Mouse (Mus musculus): ENCODE data around the gene Card11.

The Card11 gene

GRCm38 (mm10) chr5:141000349-141000748 is at the start of gene Card11:
Gene Card11, minus strand, starts transcription at chr5:141000582.
- in situ Hi-C loops (cut with MboI; ENCODE audit: low sequenced_read_pairs) = no loop called here

GRCm38 (mm10) chr5:141047651-141048218 is 47.4 kb upstream of the Card11 start:
- in situ Hi-C loops (cut with MboI; ENCODE audit: low sequenced_read_pairs) = no loop called here

- in situ Hi-C loops (cut with MboI; ENCODE audit: low sequenced_read_pairs) = no loop called here
Measured at GRCm38 (mm10) chr5:141044976-141045375, 44.6 kb upstream of the Card11 start.

GRCm38 (mm10) chr5:141043654-141044447 is 43.5 kb upstream of the Card11 start:
- in situ Hi-C loops (cut with MboI; ENCODE audit: low sequenced_read_pairs) = no loop called here

GRCm38 (mm10) chr5:141042406-141042805 is 42.0 kb upstream of the Card11 start:
- in situ Hi-C loops (cut with MboI; ENCODE audit: low sequenced_read_pairs) = no loop called here

GRCm38 (mm10) chr5:141040846-141041245 is 40.5 kb upstream of the Card11 start:
- in situ Hi-C loops (cut with MboI; ENCODE audit: low sequenced_read_pairs) = no loop called here

GRCm38 (mm10) chr5:141038342-141038741 is 38.0 kb upstream of the Card11 start:
- in situ Hi-C loops (cut with MboI; ENCODE audit: low sequenced_read_pairs) = no loop called here

GRCm38 (mm10) chr5:141035346-141035745 is 35.0 kb upstream of the Card11 start:
- in situ Hi-C loops (cut with MboI; ENCODE audit: low sequenced_read_pairs) = no loop called here

- in situ Hi-C loops (cut with MboI; ENCODE audit: low sequenced_read_pairs) = no loop called here
Measured at GRCm38 (mm10) chr5:141034301-141034700, 33.9 kb upstream of the Card11 start.

GRCm38 (mm10) chr5:141033001-141033400 is 32.6 kb upstream of the Card11 start:
- in situ Hi-C loops (cut with MboI; ENCODE audit: low sequenced_read_pairs) = no loop called here

GRCm38 (mm10) chr5:141029364-141029763 is 29.0 kb upstream of the Card11 start:
- in situ Hi-C loops (cut with MboI; ENCODE audit: low sequenced_read_pairs) = no loop called here

- in situ Hi-C loops (cut with MboI; ENCODE audit: low sequenced_read_pairs) = no loop called here
Measured at GRCm38 (mm10) chr5:141025635-141026034, 25.3 kb upstream of the Card11 start.

- in situ Hi-C loops (cut with MboI; ENCODE audit: low sequenced_read_pairs) = no loop called here
Measured at GRCm38 (mm10) chr5:141024435-141024834, 24.1 kb upstream of the Card11 start.

- in situ Hi-C loops (cut with MboI; ENCODE audit: low sequenced_read_pairs) = no loop called here
Measured at GRCm38 (mm10) chr5:141017927-141018700, 17.7 kb upstream of the Card11 start.

- in situ Hi-C loops (cut with MboI; ENCODE audit: low sequenced_read_pairs) = no loop called here
Measured at GRCm38 (mm10) chr5:141016082-141016481, 15.7 kb upstream of the Card11 start.

GRCm38 (mm10) chr5:141014216-141014615 is 13.8 kb upstream of the Card11 start:
- in situ Hi-C loops (cut with MboI; ENCODE audit: low sequenced_read_pairs) = no loop called here

GRCm38 (mm10) chr5:141013465-141013864 is 13.1 kb upstream of the Card11 start:
- in situ Hi-C loops (cut with MboI; ENCODE audit: low sequenced_read_pairs) = no loop called here

- in situ Hi-C loops (cut with MboI; ENCODE audit: low sequenced_read_pairs) = no loop called here
Measured at GRCm38 (mm10) chr5:141005491-141005890, 5.1 kb upstream of the Card11 start.

- in situ Hi-C loops (cut with MboI; ENCODE audit: low sequenced_read_pairs) = no loop called here
Measured at GRCm38 (mm10) chr5:141004078-141004763, 3.8 kb upstream of the Card11 start.

- in situ Hi-C loops (cut with MboI; ENCODE audit: low sequenced_read_pairs) = no loop called here
Measured at GRCm38 (mm10) chr5:140999178-140999672, 1.2 kb downstream of the Card11 start.

- in situ Hi-C loops (cut with MboI; ENCODE audit: low sequenced_read_pairs) = no loop called here
Measured at GRCm38 (mm10) chr5:140997767-140998166, 2.6 kb downstream of the Card11 start.
